Mouse (Mus musculus) midbrain, embryonic 13.5 days (tissue): ENCODE data around the gene Spata2. TPM values are rescaled to one million over a fixed set of nuclear protein-coding genes. Genes with fewer than 3 reads are reported as not detected.

Experiments
- ATAC-seq: fragments of 200-750 bp; cut with Nextera tagmentation; 2 replicates; pipeline ENCODE4 v1.8.0; 2017; ENCODE audit warnings: mild to moderate bottlenecking, moderate TSS enrichment, moderate library complexity
- H3K27ac ChIP-seq: fragments of 300-500 bp; sonication (generic); 2 replicates; pipeline ENCODE4 v1.5.1; 2015; ENCODE audit warnings: inconsistent platforms, mild to moderate bottlenecking, moderate library complexity
- H3K27me3 ChIP-seq: fragments of 300-500 bp; sonication (generic); 2 replicates; pipeline ENCODE4 v1.6.1; 2015; ENCODE audit warnings: mild to moderate bottlenecking, inconsistent platforms
- H3K36me3 ChIP-seq: fragments of 300-500 bp; sonication (generic); 2 replicates; pipeline ENCODE4 v1.6.1; 2015; ENCODE audit warnings: mild to moderate bottlenecking, inconsistent platforms
- H3K4me1 ChIP-seq: fragments of 300-500 bp; sonication (generic); replicated peaks from 2 replicates; pipeline ENCODE4 v1.6.1; 2015; ENCODE audit warnings: inconsistent platforms
- H3K4me2 ChIP-seq: fragments of 300-500 bp; sonication (generic); replicated peaks from 2 replicates; pipeline ENCODE4 v1.6.1; 2015; ENCODE audit warnings: moderate library complexity, mild to moderate bottlenecking, inconsistent platforms
- H3K4me3 ChIP-seq: fragments of 300-500 bp; sonication (generic); replicated peaks from 2 replicates; pipeline ENCODE4 v1.5.1; 2015; ENCODE audit warnings: mild to moderate bottlenecking, inconsistent platforms
- H3K9ac ChIP-seq: fragments of 300-500 bp; sonication (generic); replicated peaks from 2 replicates; pipeline ENCODE4 v1.6.1; 2015; ENCODE audit warnings: mild to moderate bottlenecking, inconsistent platforms
- H3K9me3 ChIP-seq: fragments of 300-500 bp; sonication (generic); 2 replicates; pipeline ENCODE4 v1.6.1; 2016; ENCODE audit warnings: mild to moderate bottlenecking, inconsistent platforms
- WGBS: fragments of 180-500 bp; shearing (Covaris S2); methylation state at CpG from one replicate; pipeline ENCODE4 v1.1.7; 2015; 5-methylcytosine and 5-hydroxymethylcytosine counted together
- polyA plus RNA-seq: library from polyadenylated mRNA; unstranded; fragments of >200 nt; fragmentation: Nextera tagmentation; extraction: Ambion mirVana; gene quantifications from 2 replicates; pipeline ENCODE4 v1.2.1, GENCODE M21; 2015

The Spata2 gene
- 25.1 and 30.2 TPM in 2 replicates for polyA plus RNA-seq

- Histone ChIP-seq H3K4me1 (peaks cover 24% of the 10 kb centered on the region), H3K27ac (peak within 1 kb of the TSS; percentile 97), H3K9me3 (no peaks in the 10 kb centered on the region), H3K36me3 (no peaks in the 10 kb centered on the region; the same call in 1 of the 2 replicates), H3K4me2 (peak within 1 kb of the TSS; percentile 92), H3K9ac (peak within 1 kb of the TSS; percentile 98), H3K4me3 (peak within 1 kb of the TSS; percentile 100), H3K27me3 (no peaks in the 10 kb centered on the region)
- peak; percentile 92 for ATAC-seq
- 3% methylated on average over 63 of the region's 63 CpGs for WGBS
These were observed at the start of gene Spata2 for GRCm38 (mm10) chr2:167492713-167493636. Spata2 (minus strand) TSS chr2:167492887.

- Histone ChIP-seq H3K9ac (no peak overlapping the region), H3K9me3 (no peaks in the 10 kb centered on the region), H3K4me3 (no peak overlapping the region), H3K4me2 (no peak overlapping the region), H3K27me3 (peaks cover 42% of the 10 kb centered on the region), H3K4me1 (peaks cover 49% of the 10 kb centered on the region), H3K27ac (no peak overlapping the region), H3K36me3 (no peaks in the 10 kb centered on the region)
- 76% methylated on average over 4 of the region's 4 CpGs for WGBS
- ATAC-seq, result no peak
These were observed 49.7 kb upstream of the Spata2 start for GRCm38 (mm10) chr2:167542361-167542760.

DNA sequence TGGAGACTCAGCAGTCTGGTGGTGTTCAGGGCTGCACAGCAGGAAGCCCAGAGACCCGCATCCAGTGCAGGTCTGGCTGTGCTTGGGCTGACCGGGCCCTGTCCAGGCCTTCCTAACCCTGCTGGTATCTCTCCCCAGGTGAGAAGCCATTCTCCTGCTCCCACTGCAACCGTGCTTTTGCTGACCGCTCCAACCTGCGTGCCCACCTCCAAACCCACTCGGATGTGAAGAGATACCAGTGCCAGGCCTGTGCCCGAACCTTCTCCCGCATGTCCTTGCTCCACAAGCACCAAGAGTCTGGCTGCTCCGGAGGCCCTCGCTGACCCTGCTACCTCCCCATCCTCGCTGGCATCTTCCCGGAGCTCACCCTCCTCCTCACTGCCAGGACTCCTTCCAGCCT is 49.1 kb upstream of the Spata2 start:
- Histone ChIP-seq H3K36me3 (no peaks in the 10 kb centered on the region), H3K9me3 (no peaks in the 10 kb centered on the region), H3K9ac (no peak overlapping the region), H3K27ac (no peak overlapping the region), H3K27me3 (peaks cover 48% of the 10 kb centered on the region), H3K4me3 (no peak overlapping the region), H3K4me2 (peak overlapping the region; percentile 29; the same call in 1 of the 2 replicates), H3K4me1 (peaks cover 53% of the 10 kb centered on the region)
- WGBS, result 73% methylated on average over 12 of the region's 12 CpGs
- ATAC-seq, result no peak

DNA sequence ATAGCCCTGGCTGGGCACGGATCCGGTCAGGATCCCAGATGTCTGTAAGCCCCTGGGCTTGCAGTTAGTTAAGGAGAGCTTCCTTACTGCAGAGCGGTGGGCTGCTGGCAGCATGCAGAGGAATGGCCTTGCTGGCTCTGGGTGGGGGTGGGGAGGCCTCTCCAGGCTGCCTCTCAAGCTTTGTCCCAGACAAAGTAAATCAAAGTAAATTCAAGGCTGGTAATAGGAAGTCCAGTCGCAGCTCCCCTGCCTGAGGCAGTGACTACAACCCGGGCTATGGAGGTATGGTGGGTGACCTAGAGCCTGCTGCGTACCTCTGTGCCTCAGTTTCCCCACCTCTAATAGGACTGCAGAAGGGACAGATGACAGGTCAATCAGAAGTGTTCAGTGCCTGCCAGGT is 48.6 kb upstream of the Spata2 start:
- H3K27ac ChIP-seq, result no peak overlapping the region
- H3K4me1 ChIP-seq, result peaks cover 53% of the 10 kb centered on the region
- H3K9ac ChIP-seq, result no peak overlapping the region
- peak overlapping the region; percentile 19; the same call in 1 of the 2 replicates for H3K4me3 ChIP-seq
- no peaks in the 10 kb centered on the region for H3K36me3 ChIP-seq
- 11% methylated on average over 6 of the region's 6 CpGs for WGBS
- no peak for ATAC-seq
- peak overlapping the region; percentile 29 for H3K4me2 ChIP-seq
- no peaks in the 10 kb centered on the region for H3K9me3 ChIP-seq
- H3K27me3 ChIP-seq, result peaks cover 52% of the 10 kb centered on the region

GRCm38 (mm10) chr2:167540477-167541110 is 47.9 kb upstream of the Spata2 start:
- H3K27me3 ChIP-seq, result peaks cover 58% of the 10 kb centered on the region
- no peaks in the 10 kb centered on the region for H3K36me3 ChIP-seq
- H3K4me1 ChIP-seq, result peaks cover 53% of the 10 kb centered on the region
- H3K9ac ChIP-seq, result 0 out of 2 replicates have a peak overlapping the region, but pooled peaks have one; percentile 24
- ATAC-seq, result no peak
- H3K9me3 ChIP-seq, result no peaks in the 10 kb centered on the region
- WGBS, result 13% methylated on average over 12 of the region's 12 CpGs
- H3K4me3 ChIP-seq, result peak overlapping the region; percentile 19; the same call in 1 of the 2 replicates
- 0 out of 2 replicates have a peak overlapping the region, but pooled peaks have one; percentile 25 for H3K27ac ChIP-seq
- peak overlapping the region; percentile 29 for H3K4me2 ChIP-seq

- peak; percentile 25; the same call in 1 of the 2 replicates for ATAC-seq
- Histone ChIP-seq H3K4me3 (peak overlapping the region; percentile 45), H3K36me3 (no peaks in the 10 kb centered on the region), H3K4me2 (peak overlapping the region; percentile 76), H3K27ac (peak overlapping the region; percentile 25; the same call in 1 of the 2 replicates), H3K27me3 (peaks cover 65% of the 10 kb centered on the region), H3K9ac (0 out of 2 replicates have a peak overlapping the region, but pooled peaks have one; percentile 24), H3K9me3 (no peaks in the 10 kb centered on the region), H3K4me1 (peaks cover 53% of the 10 kb centered on the region)
- WGBS, result 16% methylated on average over 14 of the region's 14 CpGs
These were observed 47.1 kb upstream of the Spata2 start for GRCm38 (mm10) chr2:167539536-167540476.

DNA sequence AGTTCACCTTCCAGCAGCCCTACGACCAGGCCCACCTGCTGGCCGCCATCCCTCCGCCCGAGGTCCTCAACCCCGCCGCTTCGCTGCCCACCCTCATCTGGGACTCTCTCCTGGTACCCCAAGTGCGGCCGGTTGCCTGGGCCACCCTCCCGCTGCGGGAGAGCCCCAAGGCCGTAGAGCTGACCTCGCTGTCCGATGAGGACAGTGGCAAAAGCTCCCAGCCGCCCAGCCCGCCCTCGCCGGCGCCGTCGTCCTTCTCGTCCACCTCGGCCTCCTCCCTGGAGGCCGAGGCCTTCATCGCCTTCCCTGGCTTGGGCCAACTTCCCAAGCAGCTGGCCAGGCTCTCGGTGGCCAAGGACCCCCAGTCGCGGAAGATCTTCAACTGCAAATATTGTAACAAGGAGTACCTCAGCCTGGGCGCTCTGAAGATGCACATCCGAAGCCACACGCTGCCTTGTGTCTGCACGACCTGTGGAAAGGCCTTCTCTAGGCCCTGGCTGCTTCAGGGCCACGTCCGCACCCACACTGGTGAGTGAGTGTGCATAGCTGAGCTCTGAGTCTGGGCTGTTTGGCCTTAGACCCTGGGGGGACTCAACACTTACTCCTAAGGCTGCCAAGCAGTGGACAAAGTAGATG is 46.1 kb upstream of the Spata2 start:
- WGBS, result 23% methylated on average over 34 of the region's 34 CpGs
- Histone ChIP-seq H3K27ac (no peak overlapping the region), H3K4me3 (peak overlapping the region; percentile 45), H3K9ac (0 out of 2 replicates have a peak overlapping the region, but pooled peaks have one; percentile 51), H3K4me2 (peak overlapping the region; percentile 76), H3K27me3 (peaks cover 69% of the 10 kb centered on the region), H3K9me3 (no peaks in the 10 kb centered on the region), H3K36me3 (no peaks in the 10 kb centered on the region), H3K4me1 (peaks cover 48% of the 10 kb centered on the region)
- 0 out of 2 replicates have a peak, but pooled peaks have one; percentile 4 for ATAC-seq

- peak; percentile 95 for ATAC-seq
- peaks cover 69% of the 10 kb centered on the region for H3K27me3 ChIP-seq
- no peak within 1 kb of the TSS for H3K27ac ChIP-seq
- 1% methylated on average over 58 of the region's 58 CpGs for WGBS
- H3K4me2 ChIP-seq, result peak within 1 kb of the TSS; percentile 76
- peak within 1 kb of the TSS; percentile 45 for H3K4me3 ChIP-seq
- H3K4me1 ChIP-seq, result peaks cover 38% of the 10 kb centered on the region
- H3K9me3 ChIP-seq, result no peaks in the 10 kb centered on the region
- H3K9ac ChIP-seq, result peak within 1 kb of the TSS; percentile 51
- no peaks in the 10 kb centered on the region for H3K36me3 ChIP-seq
These were observed 45.0 kb upstream of the Spata2 start, which contains the start of gene Snai1 for GRCm38 (mm10) chr2:167537476-167538297. Snai1 (plus strand) TSS chr2:167538195.

DNA sequence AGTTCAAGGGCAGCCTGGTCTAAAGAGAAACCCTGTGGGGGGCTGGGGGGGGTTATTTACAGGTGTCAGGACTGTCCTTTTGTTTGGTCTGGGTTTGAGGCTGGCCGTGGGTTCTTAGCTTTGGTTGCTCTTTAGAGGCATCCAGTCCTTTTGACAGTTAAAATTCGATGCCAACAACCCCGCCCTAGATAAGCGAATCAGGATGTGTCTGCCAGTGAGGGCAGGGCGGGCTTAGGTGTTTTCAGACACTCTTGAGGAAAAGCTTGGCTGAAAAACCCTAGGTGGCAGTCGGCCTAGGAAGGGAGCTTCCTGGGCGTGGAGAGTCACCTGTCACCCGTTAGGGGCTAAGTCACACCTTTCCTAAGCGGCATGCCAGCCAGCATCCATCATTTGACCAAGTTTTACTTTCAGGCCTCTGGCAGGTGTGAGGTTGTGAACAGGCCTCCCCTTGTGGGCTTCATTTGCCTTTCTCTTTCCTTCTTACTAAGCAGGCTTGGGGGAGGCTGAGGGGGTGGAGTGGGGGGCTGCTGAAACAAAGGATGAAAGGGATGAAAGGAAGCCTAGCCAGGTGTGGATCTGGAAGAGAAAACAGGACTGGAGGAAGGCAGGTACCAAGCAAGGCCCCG is 43.7 kb upstream of the Spata2 start:
- H3K9ac ChIP-seq, result no peak overlapping the region
- no peak overlapping the region for H3K27ac ChIP-seq
- ATAC-seq, result no peak
- H3K36me3 ChIP-seq, result no peaks in the 10 kb centered on the region
- 49% methylated on average over 10 of the region's 10 CpGs for WGBS
- no peaks in the 10 kb centered on the region for H3K9me3 ChIP-seq
- H3K4me2 ChIP-seq, result no peak overlapping the region
- no peak overlapping the region for H3K4me3 ChIP-seq
- peaks cover 35% of the 10 kb centered on the region for H3K4me1 ChIP-seq
- peaks cover 62% of the 10 kb centered on the region for H3K27me3 ChIP-seq

DNA sequence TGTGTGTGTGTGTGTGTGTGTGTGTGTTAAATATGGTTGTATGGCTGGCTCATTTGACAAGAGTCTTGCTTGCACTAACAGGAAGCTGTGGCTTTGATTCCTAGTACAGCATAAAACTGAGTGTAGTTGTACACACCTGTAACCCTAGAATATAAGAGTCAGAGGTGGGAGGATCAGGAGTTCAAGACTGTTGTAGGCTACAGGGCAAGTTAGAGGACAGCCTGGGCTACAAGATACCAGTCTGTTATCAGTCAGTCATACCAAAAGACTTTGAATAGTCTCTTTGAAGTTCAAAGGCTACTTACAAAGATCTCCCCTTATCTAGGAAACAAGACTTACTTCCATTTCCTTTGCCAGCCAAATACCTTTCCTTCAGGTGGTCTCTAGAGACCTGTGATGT is 41.2 kb upstream of the Spata2 start:
- ATAC-seq, result no peak
- no peak overlapping the region for H3K27ac ChIP-seq
- peaks cover 22% of the 10 kb centered on the region for H3K4me1 ChIP-seq
- H3K4me3 ChIP-seq, result no peak overlapping the region
- no peaks in the 10 kb centered on the region for H3K36me3 ChIP-seq
- H3K27me3 ChIP-seq, result peaks cover 41% of the 10 kb centered on the region
- H3K9me3 ChIP-seq, result no peaks in the 10 kb centered on the region
- H3K4me2 ChIP-seq, result no peak overlapping the region
- no peak overlapping the region for H3K9ac ChIP-seq
